Mouse (Mus musculus) lung, adult 2 months (tissue): ENCODE results near the gene Parp6. TPM values are rescaled to one million over a fixed set of nuclear protein-coding genes. Genes with fewer than 3 reads are reported as not detected.

ENCODE experiments used
- DNase-seq: peaks from one replicate; pipeline ENCODE4 v3.0.0; 2022
- H3K4me1 ChIP-seq: fragments of 200-500 bp; 2 replicates; pipeline ENCODE4 v1.6.1; 2011; ENCODE audit warnings: low read length; ENCODE audit not compliant: control insufficient read depth, insufficient read depth
- H3K4me3 ChIP-seq: fragments of 200-500 bp; replicated peaks from 2 replicates; pipeline ENCODE3; 2011; ENCODE audit warnings: low read depth, mild to moderate bottlenecking, control low read depth, low read length; ENCODE audit errors: extremely low read depth
- CTCF ChIP-seq: fragments of 200-500 bp; IDR thresholded peaks from 2 replicates; pipeline ENCODE4 v1.5.1; 2011; ENCODE audit warnings: mild to moderate bottlenecking, low read length, control low read depth; ENCODE audit not compliant: insufficient read depth
- POLR2A ChIP-seq: fragments of 200-500 bp; IDR thresholded peaks from 2 replicates; pipeline ENCODE4 v1.6.1; 2011; ENCODE audit warnings: low read depth, mild to moderate bottlenecking, control low read depth, low read length, borderline replicate concordance; ENCODE audit errors: extremely low read depth
- WGBS: fragments of 180-500 bp; shearing (Covaris S2); methylation state at CpG from one replicate; pipeline ENCODE4 v1.1.7; 2018; 5-methylcytosine and 5-hydroxymethylcytosine counted together
- polyA plus RNA-seq: library from polyadenylated mRNA; depleted of rRNA; stranded (reverse); fragments of >200 nt; gene quantifications from 2 replicates; pipeline ENCODE4 v1.2.3, GENCODE M21; 2012

The Parp6 gene
- polyA plus RNA-seq, 1 experiment: 43.6 TPM

GRCm38 (mm10) chr9:59663226-59663625 is 46.1 kb downstream of the Parp6 start:
- no peak for DNase-seq

DNA sequence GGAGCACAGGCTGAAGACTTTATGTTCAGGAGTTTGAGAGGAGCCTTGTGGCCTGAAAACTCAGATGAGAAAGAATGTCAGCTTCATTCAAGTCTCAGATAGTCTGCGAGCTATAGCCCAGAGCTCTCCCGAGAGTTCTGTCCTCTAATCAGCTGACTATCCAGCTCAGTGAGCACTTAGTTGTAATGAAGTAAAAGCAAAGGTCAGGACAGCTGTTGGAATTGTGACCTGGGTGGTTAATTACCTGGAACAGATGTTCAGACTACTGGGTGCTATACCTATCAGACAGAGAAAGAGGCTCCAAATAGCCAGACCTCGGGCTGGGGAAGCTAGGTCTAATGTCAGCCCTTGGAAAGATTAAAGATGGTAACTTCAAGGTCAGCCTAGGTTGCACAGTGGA is 46.9 kb downstream of the Parp6 start:
- DNase-seq: no peak
- TF ChIP-seq POLR2A: no peak
- no peak for TF ChIP-seq CTCF
- 71% methylated on average over 3 of the region's 3 CpGs for WGBS
- Histone ChIP-seq H3K4me3 (no peak overlapping the region), H3K4me1 (peaks cover 21% of the 10 kb centered on the region)

More at GRCm38 (mm10) chr9:59663226-59663625, 46.1 kb downstream of the Parp6 start:
- WGBS: 80% methylated on average over 7 of the region's 7 CpGs
- no peak for TF ChIP-seq POLR2A
- no peak for TF ChIP-seq CTCF
- Histone ChIP-seq H3K4me3 (no peak overlapping the region), H3K4me1 (peaks cover 26% of the 10 kb centered on the region)

- Histone ChIP-seq H3K4me3 (no peak overlapping the region), H3K4me1 (peaks cover 14% of the 10 kb centered on the region)
Observed at GRCm38 (mm10) chr9:59664664-59665256, 47.7 kb downstream of the Parp6 start.

DNA sequence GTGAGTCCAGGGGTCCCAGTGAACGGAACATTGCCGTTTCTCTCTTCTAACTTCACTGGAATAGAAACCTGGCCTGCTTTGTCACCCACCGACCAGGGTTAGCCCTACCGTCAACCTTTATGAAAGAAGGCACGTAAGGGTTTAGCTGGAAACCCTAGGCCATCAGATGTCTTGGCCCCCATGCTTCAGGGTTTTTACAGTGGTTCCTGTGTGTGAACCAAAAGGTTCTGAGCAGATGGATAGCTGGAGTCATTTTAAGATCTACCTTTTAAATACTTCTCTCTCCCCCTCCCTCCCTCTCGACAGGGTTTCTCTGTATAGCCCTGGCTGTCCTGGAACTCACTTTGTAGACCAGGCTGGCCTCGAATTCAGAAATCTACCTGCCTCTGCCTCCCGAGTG is 48.9 kb downstream of the Parp6 start:
- 90% methylated on average over 8 of the region's 8 CpGs for WGBS
- TF ChIP-seq CTCF: no peak
- TF ChIP-seq POLR2A: no peak
- no peak for DNase-seq
- H3K4me1 ChIP-seq: peaks cover 8% of the 10 kb centered on the region
- no peak overlapping the region for H3K4me3 ChIP-seq

More at GRCm38 (mm10) chr9:59664664-59665256, 47.7 kb downstream of the Parp6 start:
- 67% methylated on average over 4 of the region's 4 CpGs for WGBS
- DNase-seq: no peak
- TF ChIP-seq CTCF (no peak), POLR2A (no peak)

GRCm38 (mm10) chr9:59666813-59667212 is 49.7 kb downstream of the Parp6 start:
- Histone ChIP-seq H3K4me1 (peaks cover 2% of the 10 kb centered on the region; the same call in 1 of the 2 replicates), H3K4me3 (no peak overlapping the region)
- WGBS: 74% methylated on average over 1 of the region's 1 CpGs
- TF ChIP-seq POLR2A (no peak), CTCF (no peak)
- no peak for DNase-seq

DNA sequence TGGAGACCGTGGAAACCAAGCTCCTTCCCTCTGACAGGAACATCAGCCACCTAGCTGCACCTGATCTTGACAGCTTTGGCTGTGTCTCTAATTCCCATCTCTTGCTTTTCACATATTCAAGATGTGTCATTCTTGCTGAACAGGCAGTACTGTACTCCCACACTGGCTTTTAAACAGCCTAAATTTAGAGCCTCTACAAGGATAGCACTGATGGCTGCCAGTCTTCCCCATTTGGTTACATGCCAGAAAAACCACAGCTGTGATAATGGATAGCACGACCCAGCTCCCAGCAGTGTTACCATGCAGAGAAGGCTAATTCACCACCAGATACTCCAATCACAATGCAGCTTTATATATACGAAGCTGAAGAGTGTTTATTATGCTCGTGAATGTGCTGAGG is 50.2 kb downstream of the Parp6 start:
- no peak for TF ChIP-seq POLR2A
- no peak for TF ChIP-seq CTCF
- WGBS: 50% methylated on average over 4 of the region's 4 CpGs
- Histone ChIP-seq H3K4me3 (no peak overlapping the region), H3K4me1 (peaks cover 2% of the 10 kb centered on the region; the same call in 1 of the 2 replicates)
- DNase-seq: no peak

GRCm38 (mm10) chr9:59667904-59668303 is 50.8 kb downstream of the Parp6 start:
- Histone ChIP-seq H3K4me1 (peaks cover 2% of the 10 kb centered on the region; the same call in 1 of the 2 replicates), H3K4me3 (no peak overlapping the region)
- WGBS: 69% methylated on average over 6 of the region's 6 CpGs
- DNase-seq: no peak
- TF ChIP-seq POLR2A: no peak
- TF ChIP-seq CTCF: no peak

DNA sequence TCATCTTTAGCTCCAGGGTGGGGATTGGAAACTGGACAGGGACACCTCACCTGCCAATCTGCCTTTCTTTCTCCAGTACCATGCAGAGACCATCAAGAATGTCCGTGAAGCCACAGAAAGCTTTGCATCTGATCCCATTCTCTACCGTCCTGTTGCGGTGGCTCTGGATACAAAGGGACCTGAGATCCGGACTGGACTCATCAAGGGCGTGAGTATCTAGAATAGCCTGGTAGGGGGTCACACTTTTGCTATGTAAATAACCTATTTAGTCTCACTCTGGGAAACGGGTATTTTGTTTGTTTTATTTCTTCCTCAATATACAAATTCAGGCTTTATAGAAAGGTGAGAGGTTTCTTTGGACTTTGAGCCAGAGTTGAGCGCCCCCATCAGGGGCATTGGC is 51.4 kb downstream of the Parp6 start:
- no peak for DNase-seq
- WGBS: 83% methylated on average over 7 of the region's 7 CpGs
- no peak for TF ChIP-seq CTCF
- TF ChIP-seq POLR2A: no peak
- Histone ChIP-seq H3K4me3 (no peak overlapping the region), H3K4me1 (peaks cover 2% of the 10 kb centered on the region; the same call in 1 of the 2 replicates)

GRCm38 (mm10) chr9:59669172-59669571 is 52.1 kb downstream of the Parp6 start:
- Histone ChIP-seq H3K4me1 (peaks cover 1% of the 10 kb centered on the region; the same call in 1 of the 2 replicates), H3K4me3 (no peak overlapping the region)
- TF ChIP-seq CTCF: no peak
- TF ChIP-seq POLR2A: no peak
- DNase-seq: no peak
- 74% methylated on average over 4 of the region's 4 CpGs for WGBS

- no peak overlapping the region for H3K4me3 ChIP-seq
- WGBS: 82% methylated on average over 12 of the region's 12 CpGs
- TF ChIP-seq CTCF (no peak), POLR2A (no peak)
- no peaks in the 10 kb centered on the region for H3K4me1 ChIP-seq
- no peak for DNase-seq
Observed at GRCm38 (mm10) chr9:59672195-59672894, 55.3 kb downstream of the Parp6 start.
